Mouse (Mus musculus): ENCODE data around the gene Taf3. TPM values are rescaled to one million over a fixed set of nuclear protein-coding genes. Genes with fewer than 3 reads are reported as not detected.
A peak's percentile ranks its signal among the peaks of the same experiment; 100 is the strongest.

The Taf3 gene
- polyA plus RNA-seq, 1 experiment from 2014 or later, result 18.0 TPM

DNA sequence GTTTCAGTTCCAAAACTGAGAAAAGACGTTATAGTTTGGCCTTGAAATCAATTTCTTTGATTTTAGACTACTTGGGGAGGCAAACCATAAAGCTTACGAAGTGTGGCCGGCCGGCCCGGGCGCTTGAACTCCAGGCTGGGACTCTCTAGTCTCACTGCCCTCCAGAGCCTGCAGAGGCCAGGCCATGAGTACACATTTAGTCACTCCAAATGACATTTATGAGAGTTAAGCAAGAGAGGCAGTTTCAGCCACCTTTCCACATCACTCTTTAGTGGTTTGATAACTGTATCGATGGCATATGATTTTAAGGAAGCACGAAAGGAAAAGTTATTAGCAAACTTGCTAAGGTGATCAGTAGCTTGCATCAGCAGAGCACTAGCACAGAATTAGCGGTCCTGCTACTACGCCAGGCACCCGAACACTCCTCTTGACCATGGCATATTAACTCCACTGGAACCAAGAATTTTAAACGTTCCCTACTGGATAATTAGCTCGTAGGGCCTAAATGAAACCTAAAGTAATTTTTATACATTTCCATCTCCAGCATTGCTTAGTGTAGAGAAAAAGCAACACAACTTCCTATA, 38.6 kb downstream of the Taf3 start:
- no peak for ATAC-seq
- H3K9ac ChIP-seq (replicated peaks), result no peak overlapping the region
- no peak overlapping the region for H3K4me3 ChIP-seq (replicated peaks)
- H3K4me1 ChIP-seq (replicated peaks), result 0 out of 2 replicates have a peak, but pooled peaks cover 5% of the 10 kb centered on the region
- no peak overlapping the region for H3K27ac ChIP-seq
- H3K9me3 ChIP-seq, result no peaks in the 10 kb centered on the region
- H3K27me3 ChIP-seq, result no peaks in the 10 kb centered on the region
- WGBS, result 83% methylated on average over 13 of the region's 13 CpGs
- H3K4me2 ChIP-seq (replicated peaks), result no peak overlapping the region
- H3K36me3 ChIP-seq, result no peaks in the 10 kb centered on the region

DNA sequence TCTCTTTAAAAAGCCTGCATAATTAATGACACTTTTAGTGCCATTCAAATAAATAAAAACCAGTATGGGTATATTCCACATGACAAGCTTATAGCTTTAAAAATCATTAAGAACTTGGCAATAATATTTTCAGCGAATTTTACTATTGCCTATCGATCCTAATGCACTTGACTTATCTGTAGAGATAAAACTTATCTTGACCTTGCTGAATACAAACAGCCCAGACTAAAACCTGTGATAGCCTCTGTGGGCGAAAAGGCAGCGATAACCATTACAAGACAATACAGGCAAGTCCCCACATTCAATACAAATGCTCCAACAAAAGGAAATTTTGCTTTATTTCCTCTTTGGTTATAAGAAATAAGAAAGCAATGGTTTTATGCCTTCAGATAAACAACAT, 39.8 kb downstream of the Taf3 start:
- no peak overlapping the region for H3K4me2 ChIP-seq (replicated peaks)
- ATAC-seq, result no peak
- H3K9me3 ChIP-seq, result no peaks in the 10 kb centered on the region
- H3K9ac ChIP-seq (replicated peaks), result no peak overlapping the region
- H3K27me3 ChIP-seq, result no peaks in the 10 kb centered on the region
- H3K36me3 ChIP-seq, result no peaks in the 10 kb centered on the region
- WGBS, result 85% methylated on average over 4 of the region's 4 CpGs
- H3K4me3 ChIP-seq (replicated peaks), result no peak overlapping the region
- H3K4me1 ChIP-seq (replicated peaks), result 0 out of 2 replicates have a peak, but pooled peaks cover 5% of the 10 kb centered on the region
- no peak overlapping the region for H3K27ac ChIP-seq

DNA sequence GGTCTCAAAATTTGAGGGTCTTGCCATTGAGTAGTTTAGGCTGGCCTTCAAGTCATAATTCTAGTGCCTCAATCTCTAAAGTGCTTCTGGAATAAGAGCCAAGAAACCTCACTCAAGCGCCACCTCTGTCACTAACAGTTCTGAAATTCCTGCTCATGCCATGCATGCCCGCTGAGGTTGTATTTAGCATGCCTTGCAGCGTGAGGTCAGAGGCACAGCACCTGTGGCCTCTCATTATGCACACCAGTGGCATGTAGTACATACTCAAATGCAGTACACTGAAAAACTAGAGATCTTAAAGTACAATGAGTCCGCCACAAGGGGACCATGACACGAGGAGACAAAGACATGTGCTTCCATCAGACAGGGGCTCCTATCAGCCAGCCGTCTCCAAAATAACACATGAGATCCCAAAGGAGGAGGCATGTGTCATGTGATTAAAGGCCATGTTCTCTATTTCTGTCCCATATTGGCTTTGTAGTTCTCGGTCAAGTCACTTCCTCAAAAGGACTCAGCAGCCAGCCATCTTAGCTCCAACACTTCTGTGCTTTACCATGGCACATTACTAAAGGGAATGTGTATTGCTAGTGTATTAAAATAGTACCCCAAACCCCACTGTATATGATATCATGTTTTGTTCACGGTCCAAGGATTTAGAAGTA, 43.3 kb downstream of the Taf3 start:
- no peak overlapping the region for H3K4me2 ChIP-seq (replicated peaks)
- no peaks in the 10 kb centered on the region for H3K9me3 ChIP-seq
- 0 out of 2 replicates have a peak, but pooled peaks cover 4% of the 10 kb centered on the region for H3K4me1 ChIP-seq (replicated peaks)
- H3K27me3 ChIP-seq, result no peaks in the 10 kb centered on the region
- no peak overlapping the region for H3K9ac ChIP-seq (replicated peaks)
- no peak overlapping the region for H3K27ac ChIP-seq
- ATAC-seq, result no peak
- WGBS, result 76% methylated on average over 8 of the region's 8 CpGs
- H3K36me3 ChIP-seq, result no peaks in the 10 kb centered on the region
- H3K4me3 ChIP-seq (replicated peaks), result no peak overlapping the region

DNA sequence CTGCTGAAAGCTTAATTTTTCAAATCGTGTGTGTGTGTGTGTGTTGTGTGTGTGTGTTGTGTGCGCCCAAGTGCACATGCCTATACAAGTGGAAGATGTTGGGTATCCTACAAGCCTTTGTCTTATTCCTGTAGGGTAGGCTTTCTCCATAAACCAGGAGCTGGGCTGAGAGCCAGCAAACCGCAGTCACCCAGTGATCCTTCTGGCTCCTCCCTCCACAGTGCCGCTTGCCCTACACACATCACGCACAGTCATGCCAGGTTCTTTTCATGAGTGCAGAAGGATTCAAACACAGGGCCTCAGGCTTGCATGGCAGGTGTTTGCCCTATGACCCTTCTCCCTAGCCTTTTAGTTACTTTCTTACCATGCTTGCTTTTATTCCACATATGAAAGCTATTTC, 45.0 kb downstream of the Taf3 start:
- no peak overlapping the region for H3K27ac ChIP-seq
- no peak overlapping the region for H3K4me2 ChIP-seq (replicated peaks)
- no peaks in the 10 kb centered on the region for H3K27me3 ChIP-seq
- H3K36me3 ChIP-seq, result no peaks in the 10 kb centered on the region
- WGBS, result 87% methylated on average over 5 of the region's 5 CpGs
- H3K9me3 ChIP-seq, result no peaks in the 10 kb centered on the region
- no peaks in the 10 kb centered on the region for H3K4me1 ChIP-seq (replicated peaks)
- no peak overlapping the region for H3K4me3 ChIP-seq (replicated peaks)
- 0 out of 2 replicates have a peak, but pooled peaks have one; percentile 40 for ATAC-seq
- no peak overlapping the region for H3K9ac ChIP-seq (replicated peaks)

- Histone ChIP-seq H3K9ac (replicated peaks) (no peak overlapping the region), H3K9me3 (no peaks in the 10 kb centered on the region), H3K4me2 (replicated peaks) (no peak overlapping the region), H3K4me3 (replicated peaks) (no peak overlapping the region), H3K4me1 (replicated peaks) (no peaks in the 10 kb centered on the region), H3K27ac (no peak overlapping the region), H3K36me3 (no peaks in the 10 kb centered on the region), H3K27me3 (no peaks in the 10 kb centered on the region)
- ATAC-seq, result no peak
- 90% methylated on average over 2 of the region's 2 CpGs for WGBS
Observed at GRCm38 (mm10) chr2:10001591-10001990, 46.8 kb downstream of the Taf3 start.

DNA sequence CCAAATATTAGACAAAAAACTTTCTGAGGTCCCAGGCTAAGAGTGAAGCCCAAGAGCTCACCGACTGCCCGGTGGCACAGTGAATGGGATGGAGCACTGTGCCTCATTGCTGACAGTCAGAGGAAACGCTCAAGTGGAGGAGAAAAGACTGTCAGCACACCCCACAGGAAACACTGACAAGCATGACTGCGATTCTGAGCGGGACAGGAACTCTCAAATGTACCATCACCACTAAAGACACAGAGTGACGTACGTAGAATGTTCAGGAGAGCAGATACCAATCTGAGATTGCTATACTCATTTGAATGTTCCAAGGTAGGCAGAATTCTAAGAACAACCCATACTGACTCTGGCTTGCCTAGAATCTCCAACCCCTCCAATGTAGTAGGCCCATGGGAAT, 50.9 kb downstream of the Taf3 start:
- Histone ChIP-seq H3K27me3 (no peaks in the 10 kb centered on the region), H3K4me3 (replicated peaks) (no peak overlapping the region), H3K4me2 (replicated peaks) (no peak overlapping the region), H3K4me1 (replicated peaks) (0 out of 2 replicates have a peak, but pooled peaks cover 4% of the 10 kb centered on the region), H3K9me3 (no peaks in the 10 kb centered on the region), H3K27ac (no peak overlapping the region), H3K9ac (replicated peaks) (no peak overlapping the region), H3K36me3 (no peaks in the 10 kb centered on the region)
- ATAC-seq, result no peak
- 91% methylated on average over 7 of the region's 7 CpGs for WGBS

GRCm38 (mm10) chr2:9996111-9996510, 52.3 kb downstream of the Taf3 start:
- no peaks in the 10 kb centered on the region for H3K36me3 ChIP-seq
- 77% methylated on average over 5 of the region's 5 CpGs for WGBS
- no peak overlapping the region for H3K4me2 ChIP-seq (replicated peaks)
- no peak overlapping the region for H3K4me3 ChIP-seq (replicated peaks)
- H3K27ac ChIP-seq, result no peak overlapping the region
- no peaks in the 10 kb centered on the region for H3K9me3 ChIP-seq
- 0 out of 2 replicates have a peak, but pooled peaks cover 4% of the 10 kb centered on the region for H3K4me1 ChIP-seq (replicated peaks)
- H3K9ac ChIP-seq (replicated peaks), result no peak overlapping the region
- ATAC-seq, result 0 out of 2 replicates have a peak, but pooled peaks have one; percentile 45
- no peaks in the 10 kb centered on the region for H3K27me3 ChIP-seq

DNA sequence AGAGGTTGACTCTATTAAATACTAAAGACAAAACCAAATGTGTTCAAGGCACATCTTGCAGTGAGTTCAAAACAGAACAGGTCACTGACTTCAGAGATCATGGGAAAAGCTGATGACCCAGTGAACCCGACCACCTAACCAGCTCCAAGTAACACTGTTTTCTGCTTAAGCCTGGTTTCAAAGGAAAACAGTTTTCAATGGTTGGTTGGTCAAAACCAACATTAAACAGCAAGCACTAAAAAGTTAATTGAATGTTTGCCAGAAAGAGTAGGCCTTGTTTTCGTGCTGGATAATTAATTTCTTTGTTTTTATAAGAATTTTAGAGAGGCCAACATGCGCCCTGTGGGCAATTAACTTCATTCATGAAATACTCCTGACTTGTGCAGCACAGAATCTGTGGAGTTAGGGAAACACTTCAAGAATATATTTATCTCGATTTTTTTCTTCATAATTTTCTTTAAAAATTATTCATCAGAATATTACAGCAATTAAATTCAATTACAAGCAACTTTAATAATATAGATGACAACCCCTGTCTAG, 57.6 kb downstream of the Taf3 start:
- Histone ChIP-seq H3K27me3 (no peaks in the 10 kb centered on the region), H3K4me3 (replicated peaks) (no peak overlapping the region), H3K27ac (no peak overlapping the region), H3K36me3 (no peaks in the 10 kb centered on the region), H3K4me1 (replicated peaks) (peaks cover 8% of the 10 kb centered on the region), H3K4me2 (replicated peaks) (no peak overlapping the region), H3K9ac (replicated peaks) (no peak overlapping the region), H3K9me3 (no peaks in the 10 kb centered on the region)
- 43% methylated on average over 4 of the region's 4 CpGs for WGBS
- ATAC-seq, result no peak

- peaks cover 12% of the 10 kb centered on the region for H3K4me1 ChIP-seq (replicated peaks)
- H3K4me3 ChIP-seq (replicated peaks), result no peak overlapping the region
- H3K9ac ChIP-seq (replicated peaks), result no peak overlapping the region
- H3K4me2 ChIP-seq (replicated peaks), result no peak overlapping the region
- WGBS, result 81% methylated on average over 17 of the region's 17 CpGs
- H3K27ac ChIP-seq, result no peak overlapping the region
- no peaks in the 10 kb centered on the region for H3K9me3 ChIP-seq
- H3K27me3 ChIP-seq, result no peaks in the 10 kb centered on the region
- ATAC-seq, result no peak
- no peaks in the 10 kb centered on the region for H3K36me3 ChIP-seq
Observed at GRCm38 (mm10) chr2:9989649-9990547, 58.5 kb downstream of the Taf3 start.

GRCm38 (mm10) chr2:9988290-9988689, 60.1 kb downstream of the Taf3 start:
- WGBS, result 89% methylated on average over 4 of the region's 4 CpGs
- Histone ChIP-seq H3K27me3 (no peaks in the 10 kb centered on the region), H3K36me3 (no peaks in the 10 kb centered on the region), H3K9me3 (no peaks in the 10 kb centered on the region), H3K4me3 (replicated peaks) (no peak overlapping the region), H3K9ac (replicated peaks) (no peak overlapping the region), H3K4me1 (replicated peaks) (peaks cover 12% of the 10 kb centered on the region), H3K4me2 (replicated peaks) (no peak overlapping the region), H3K27ac (no peak overlapping the region)
- ATAC-seq, result no peak

- Histone ChIP-seq H3K4me2 (replicated peaks) (peak overlapping the region; percentile 4; the same call in 1 of the 2 replicates), H3K4me3 (replicated peaks) (no peak overlapping the region), H3K27me3 (no peaks in the 10 kb centered on the region), H3K4me1 (replicated peaks) (peaks cover 17% of the 10 kb centered on the region), H3K27ac (peak overlapping the region; percentile 53; the same call in 1 of the 2 replicates), H3K9me3 (no peaks in the 10 kb centered on the region), H3K36me3 (no peaks in the 10 kb centered on the region), H3K9ac (replicated peaks) (0 out of 2 replicates have a peak overlapping the region, but pooled peaks have one; percentile 1)
- peak; percentile 87 for ATAC-seq
- WGBS, result 1% methylated on average over 6 of the region's 6 CpGs
Observed at GRCm38 (mm10) chr2:9985979-9986447, 62.4 kb downstream of the Taf3 start.

All from midbrain, embryonic 13.5 days (tissue).